Mouse (Mus musculus) myocyte (in vitro differentiated cells): ENCODE measurements at regions not wholly inside any gene's neighbourhood (a gene's known extent, or its start where the extent isn't known, plus 50 kb on each side); places are given as distances from the start of the nearest gene placed in this dataset.

ENCODE experiments used
- CEBPB ChIP-seq: IDR thresholded peaks from 2 replicates; pipeline ENCODE4 v1.6.1; 2011; ENCODE audit warnings: mild to moderate bottlenecking, moderate library complexity; ENCODE audit not compliant: poor library complexity, insufficient read depth, severe bottlenecking
- E2F4 ChIP-seq: IDR thresholded peaks from one replicate; pipeline ENCODE4 v1.6.1; 2011; ENCODE audit warnings: mild to moderate bottlenecking, control low read depth, moderate library complexity; ENCODE audit not compliant: insufficient read depth
- MYOD1 ChIP-seq, 3 experiments: IDR thresholded peaks; one replicate each; pipeline ENCODE4 v1.6.1; 2011; ENCODE audit warnings: control low read depth in 2 of 3, low read depth in 2 of 3, mild to moderate bottlenecking in 2 of 3, moderate library complexity in 1 of 3; ENCODE audit not compliant: insufficient read length in 2 of 3, control insufficient read depth in 1 of 3
- MYOG ChIP-seq, 3 experiments: IDR thresholded peaks; one replicate each; pipeline ENCODE4 v1.6.1; 2011; ENCODE audit warnings: control low read depth in 2 of 3, low read depth in 2 of 3, mild to moderate bottlenecking in 2 of 3; ENCODE audit not compliant: insufficient read length in 2 of 3, control insufficient read depth in 1 of 3, insufficient read depth in 1 of 3
- POLR2A ChIP-seq: IDR thresholded peaks from one replicate; pipeline ENCODE4 v1.6.1; 2011; ENCODE audit warnings: low read depth, mild to moderate bottlenecking, control low read depth, moderate library complexity; ENCODE audit not compliant: insufficient read length
- POLR2AphosphoS2 ChIP-seq: IDR thresholded peaks from one replicate; pipeline ENCODE4 v1.6.1; 2011; ENCODE audit warnings: low read depth, control low read depth; ENCODE audit not compliant: insufficient read length
- REST ChIP-seq: IDR thresholded peaks from one replicate; pipeline ENCODE4 v1.6.1; 2011; ENCODE audit warnings: mild to moderate bottlenecking, control low read depth, moderate library complexity; ENCODE audit not compliant: insufficient read depth, insufficient read length
- SRF ChIP-seq: IDR thresholded peaks from one replicate; pipeline ENCODE4 v1.6.1; 2011; ENCODE audit warnings: low read depth; ENCODE audit not compliant: control insufficient read depth, insufficient read length
- TCF12 ChIP-seq: IDR thresholded peaks from one replicate; pipeline ENCODE4 v1.6.1; 2011; ENCODE audit warnings: mild to moderate bottlenecking, control low read depth; ENCODE audit not compliant: poor library complexity, insufficient read depth, severe bottlenecking
- TCF3 ChIP-seq: IDR thresholded peaks from one replicate; pipeline ENCODE4 v1.6.1; 2011; ENCODE audit warnings: low read depth, control low read depth; ENCODE audit not compliant: insufficient read length

GRCm38 (mm10) chr1:186354072-186354471, 237.0 kb upstream of the Lyplal1 start:
- TF ChIP-seq MYOG (IDR thresholded peaks at IDR 0.05; ENCODE audit: control insufficient read depth in 1 of 3, insufficient read depth in 1 of 3, insufficient read length in 2 of 3, low read depth in 2 of 3) = no peak
- no peak for TF ChIP-seq TCF12
- no peak for TF ChIP-seq TCF3
- TF ChIP-seq POLR2A = no peak
- TF ChIP-seq E2F4 = no peak
- TF ChIP-seq REST = no peak
- TF ChIP-seq MYOD1 (IDR thresholded peaks at IDR 0.05; ENCODE audit: control insufficient read depth in 1 of 3, insufficient read length in 2 of 3, low read depth in 2 of 3) = no peak
- no peak for TF ChIP-seq SRF
- no peak for TF ChIP-seq CEBPB
- no peak for TF ChIP-seq POLR2AphosphoS2
